Mouse (Mus musculus): ENCODE measurements around the gene Hid1. TPM values are rescaled to one million over a fixed set of nuclear protein-coding genes. Genes with fewer than 3 reads are reported as not detected.

Gene Hid1
- polyA plus RNA-seq, 1 experiment from 2014 or later, result 10.9 TPM

DNA sequence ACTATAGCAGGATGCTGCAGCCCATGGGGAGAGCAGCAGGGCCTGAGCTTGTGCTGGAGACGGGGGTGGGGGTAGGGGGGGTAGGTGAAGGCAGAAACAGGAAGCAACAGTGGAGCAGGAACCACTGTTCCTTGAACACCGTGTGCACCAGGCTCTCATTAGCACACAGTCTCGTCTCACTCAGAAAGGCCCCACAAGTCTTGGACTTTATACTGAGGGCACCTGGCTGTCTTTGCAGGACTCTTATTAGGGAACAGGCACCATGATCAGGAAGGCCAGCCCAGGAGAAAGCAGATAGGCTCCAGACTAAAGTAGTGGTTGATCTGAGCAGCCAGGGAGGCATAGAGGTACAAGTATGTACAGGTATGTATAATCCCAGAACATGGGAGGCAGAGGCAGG is 30.2 kb downstream of the Hid1 start:
- H3K4me1 ChIP-seq (replicated peaks; ENCODE audit: control insufficient read depth, insufficient read depth, low read length), result 0 out of 2 replicates have a peak, but pooled peaks cover 3% of the 10 kb centered on the region
- 56% methylated on average over 3 of the region's 3 CpGs for WGBS
- no peak overlapping the region for H3K9ac ChIP-seq (ENCODE audit: low read depth, low read length)
- H3K4me2 ChIP-seq (replicated peaks; ENCODE audit: low read depth, low read length), result no peak overlapping the region
- DNase-seq (ENCODE audit: low spot score) (no peak), ATAC-seq (ENCODE audit: low FRiP score) (no peak)
- H3K4me3 ChIP-seq (ENCODE audit: low read depth, low read length), result no peak overlapping the region
- H3K9me3 ChIP-seq (ENCODE audit: control insufficient read depth, low read length), result no peaks in the 10 kb centered on the region
- H3K27ac ChIP-seq (ENCODE audit: low read depth, low read length), result no peak overlapping the region
- no peaks in the 10 kb centered on the region for H3K36me3 ChIP-seq (ENCODE audit: control insufficient read depth, insufficient read depth, low read length)
- peaks cover 26% of the 10 kb centered on the region for H3K27me3 ChIP-seq (ENCODE audit: control insufficient read depth, insufficient read depth, low read length)

DNA sequence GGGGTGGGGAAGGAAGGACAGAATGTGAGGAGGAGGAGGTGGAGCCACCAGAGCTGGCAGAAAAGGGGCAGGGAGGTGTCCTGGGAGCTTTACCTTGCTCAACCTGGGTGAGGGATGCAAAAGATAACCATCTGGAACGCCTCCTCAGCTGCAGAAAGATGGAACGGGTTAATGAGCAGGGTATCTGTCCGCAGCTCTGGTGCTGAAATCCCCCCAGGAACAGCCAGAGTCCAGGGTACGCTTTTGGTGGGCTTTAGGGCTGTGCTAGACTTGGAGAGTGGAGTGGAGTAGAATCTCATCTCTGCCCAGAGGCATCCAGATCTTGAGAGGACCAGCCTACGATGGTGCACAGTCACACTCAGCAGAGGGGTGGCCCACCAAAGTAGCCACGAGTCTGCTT is 31.4 kb downstream of the Hid1 start:
- WGBS, result 18% methylated on average over 6 of the region's 6 CpGs
- H3K9me3 ChIP-seq (ENCODE audit: control insufficient read depth, low read length), result no peaks in the 10 kb centered on the region
- H3K36me3 ChIP-seq (ENCODE audit: control insufficient read depth, insufficient read depth, low read length), result no peaks in the 10 kb centered on the region
- H3K4me3 ChIP-seq (ENCODE audit: low read depth, low read length), result no peak overlapping the region
- H3K27ac ChIP-seq (ENCODE audit: low read depth, low read length), result no peak overlapping the region
- no peak overlapping the region for H3K4me2 ChIP-seq (replicated peaks; ENCODE audit: low read depth, low read length)
- no peak overlapping the region for H3K9ac ChIP-seq (ENCODE audit: low read depth, low read length)
- DNase-seq (ENCODE audit: low spot score), result peak; percentile 29
- no peak for ATAC-seq (ENCODE audit: low FRiP score)
- 0 out of 2 replicates have a peak, but pooled peaks cover 3% of the 10 kb centered on the region for H3K4me1 ChIP-seq (replicated peaks; ENCODE audit: control insufficient read depth, insufficient read depth, low read length)
- H3K27me3 ChIP-seq (ENCODE audit: control insufficient read depth, insufficient read depth, low read length), result peaks cover 26% of the 10 kb centered on the region

GRCm38 (mm10) chr11:115335223-115335622 is 32.3 kb downstream of the Hid1 start:
- no peak overlapping the region for H3K9ac ChIP-seq (ENCODE audit: low read depth, low read length)
- H3K4me3 ChIP-seq (ENCODE audit: low read depth, low read length), result no peak overlapping the region
- peaks cover 26% of the 10 kb centered on the region for H3K27me3 ChIP-seq (ENCODE audit: control insufficient read depth, insufficient read depth, low read length)
- H3K9me3 ChIP-seq (ENCODE audit: control insufficient read depth, low read length), result no peaks in the 10 kb centered on the region
- H3K4me1 ChIP-seq (replicated peaks; ENCODE audit: control insufficient read depth, insufficient read depth, low read length), result 0 out of 2 replicates have a peak, but pooled peaks cover 3% of the 10 kb centered on the region
- DNase-seq (ENCODE audit: low spot score) (no peak), ATAC-seq (ENCODE audit: low FRiP score) (no peak)
- 62% methylated on average over 12 of the region's 12 CpGs for WGBS
- H3K36me3 ChIP-seq (ENCODE audit: control insufficient read depth, insufficient read depth, low read length), result no peaks in the 10 kb centered on the region
- H3K4me2 ChIP-seq (replicated peaks; ENCODE audit: low read depth, low read length), result no peak overlapping the region
- no peak overlapping the region for H3K27ac ChIP-seq (ENCODE audit: low read depth, low read length)

DNA sequence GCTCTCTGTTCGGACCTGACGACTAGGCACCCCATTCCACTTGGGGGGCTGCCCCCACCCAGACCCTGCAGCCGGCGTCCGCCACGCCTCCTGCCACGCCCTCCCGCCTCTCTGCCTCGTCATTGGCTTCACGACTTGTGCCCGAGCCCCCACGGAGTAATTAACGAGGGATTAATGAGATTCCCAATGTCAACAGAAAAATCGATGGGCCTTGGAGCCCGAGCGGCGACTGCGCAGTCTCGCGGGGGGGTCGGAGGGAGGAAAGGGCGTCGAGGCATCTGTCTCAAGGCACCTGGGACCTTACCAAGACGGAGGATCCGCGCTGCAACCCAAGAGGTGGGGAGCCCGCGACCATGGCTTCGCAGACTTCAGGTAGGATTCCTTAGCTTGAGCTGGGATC is 33.0 kb downstream of the Hid1 start, which contains the start of gene Otop3:
Otop3 (plus strand) TSS at position 201 of the 400 bp plus-strand sequence.
- peaks cover 26% of the 10 kb centered on the region for H3K27me3 ChIP-seq (ENCODE audit: control insufficient read depth, insufficient read depth, low read length)
- H3K27ac ChIP-seq (ENCODE audit: low read depth, low read length), result no peak within 1 kb of the TSS
- WGBS, result 2% methylated on average over 29 of the region's 29 CpGs
- ATAC-seq (ENCODE audit: low FRiP score) (no peak), DNase-seq (ENCODE audit: low spot score) (peak; percentile 55)
- peak within 1 kb of the TSS; percentile 17; the same call in 1 of the 2 replicates for H3K4me3 ChIP-seq (ENCODE audit: low read depth, low read length)
- H3K4me2 ChIP-seq (replicated peaks; ENCODE audit: low read depth, low read length), result peak within 1 kb of the TSS; percentile 35
- H3K36me3 ChIP-seq (ENCODE audit: control insufficient read depth, insufficient read depth, low read length), result no peaks in the 10 kb centered on the region
- H3K4me1 ChIP-seq (replicated peaks; ENCODE audit: control insufficient read depth, insufficient read depth, low read length), result 0 out of 2 replicates have a peak, but pooled peaks cover 3% of the 10 kb centered on the region
- no peak within 1 kb of the TSS for H3K9ac ChIP-seq (ENCODE audit: low read depth, low read length)
- H3K9me3 ChIP-seq (ENCODE audit: control insufficient read depth, low read length), result no peaks in the 10 kb centered on the region

DNA sequence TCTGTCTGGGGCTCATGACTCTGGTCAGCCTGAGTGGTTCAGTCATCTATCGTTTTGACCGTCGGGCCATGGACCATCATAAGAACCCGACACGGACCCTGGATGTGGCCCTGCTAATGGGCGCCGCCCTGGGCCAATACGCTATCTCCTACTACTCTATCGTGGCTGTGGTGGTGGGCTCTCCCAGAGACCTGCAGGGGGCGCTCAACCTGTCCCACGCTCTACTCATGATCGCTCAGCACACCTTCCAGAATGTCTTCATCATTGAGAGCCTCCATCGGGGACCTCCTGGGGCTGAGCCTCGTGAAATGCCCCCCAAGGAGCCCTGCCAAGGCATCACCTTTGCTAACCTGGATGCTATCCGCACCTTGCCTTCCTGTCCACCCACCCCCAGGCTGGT is 38.2 kb downstream of the Hid1 start:
- H3K9me3 ChIP-seq (ENCODE audit: control insufficient read depth, low read length), result no peaks in the 10 kb centered on the region
- no peak for ATAC-seq (ENCODE audit: low FRiP score)
- DNase-seq (ENCODE audit: low spot score), result no peak
- no peaks in the 10 kb centered on the region for H3K36me3 ChIP-seq (ENCODE audit: control insufficient read depth, insufficient read depth, low read length)
- no peak overlapping the region for H3K27ac ChIP-seq (ENCODE audit: low read depth, low read length)
- H3K4me1 ChIP-seq (replicated peaks; ENCODE audit: control insufficient read depth, insufficient read depth, low read length), result no peaks in the 10 kb centered on the region
- no peak overlapping the region for H3K9ac ChIP-seq (ENCODE audit: low read depth, low read length)
- 71% methylated on average over 15 of the region's 15 CpGs for WGBS
- H3K27me3 ChIP-seq (ENCODE audit: control insufficient read depth, insufficient read depth, low read length), result peaks cover 5% of the 10 kb centered on the region
- H3K4me2 ChIP-seq (replicated peaks; ENCODE audit: low read depth, low read length), result no peak overlapping the region
- no peak overlapping the region for H3K4me3 ChIP-seq (ENCODE audit: low read depth, low read length)

DNA sequence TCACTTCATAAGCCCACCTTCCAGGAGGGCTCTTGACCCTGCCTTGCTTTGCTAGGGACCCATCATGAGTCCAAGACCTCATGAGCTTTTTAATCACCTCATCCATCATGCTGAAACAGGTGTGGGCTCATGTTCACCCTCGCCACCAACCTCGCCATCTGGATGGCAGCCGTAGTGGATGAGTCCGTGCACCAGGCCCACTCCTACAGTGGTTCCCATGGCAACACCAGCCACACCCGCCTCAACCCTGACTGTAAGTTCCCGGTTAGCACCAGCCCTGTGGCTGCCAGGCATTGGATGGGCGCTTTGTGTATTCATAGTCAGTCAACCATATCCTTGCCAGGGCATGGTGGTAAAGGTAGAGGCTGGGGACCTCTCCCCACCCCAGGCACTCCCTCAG is 40.8 kb downstream of the Hid1 start:
- peaks cover 30% of the 10 kb centered on the region for H3K27me3 ChIP-seq (ENCODE audit: control insufficient read depth, insufficient read depth, low read length)
- no peak overlapping the region for H3K27ac ChIP-seq (ENCODE audit: low read depth, low read length)
- ATAC-seq (ENCODE audit: low FRiP score) (no peak), DNase-seq (ENCODE audit: low spot score) (no peak)
- H3K9ac ChIP-seq (ENCODE audit: low read depth, low read length), result no peak overlapping the region
- 72% methylated on average over 7 of the region's 7 CpGs for WGBS
- H3K4me2 ChIP-seq (replicated peaks; ENCODE audit: low read depth, low read length), result no peak overlapping the region
- H3K9me3 ChIP-seq (ENCODE audit: control insufficient read depth, low read length), result no peaks in the 10 kb centered on the region
- H3K4me3 ChIP-seq (ENCODE audit: low read depth, low read length), result no peak overlapping the region
- no peaks in the 10 kb centered on the region for H3K36me3 ChIP-seq (ENCODE audit: control insufficient read depth, insufficient read depth, low read length)
- H3K4me1 ChIP-seq (replicated peaks; ENCODE audit: control insufficient read depth, insufficient read depth, low read length), result peaks cover 6% of the 10 kb centered on the region

DNA sequence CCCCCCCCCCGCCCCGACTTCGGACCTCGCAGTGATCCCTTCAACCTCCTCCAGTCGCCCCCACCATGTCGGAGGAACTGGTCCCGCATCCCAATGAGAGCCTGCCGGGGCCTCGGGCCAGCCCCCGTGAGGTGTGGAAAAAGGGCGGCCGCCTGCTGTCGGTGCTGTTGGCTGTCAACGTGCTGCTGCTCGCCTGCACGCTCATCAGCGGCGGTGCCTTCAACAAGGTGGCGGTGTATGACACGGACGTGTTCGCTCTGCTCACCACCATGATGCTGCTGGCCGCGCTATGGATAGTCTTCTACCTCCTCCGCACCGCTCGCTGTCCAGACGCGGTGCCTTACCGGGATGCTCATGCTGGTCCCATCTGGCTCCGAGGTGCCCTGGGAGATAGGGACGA is 44.2 kb downstream of the Hid1 start:
- Histone ChIP-seq H3K9ac (ENCODE audit: low read depth, low read length) (no peak overlapping the region), H3K9me3 (ENCODE audit: control insufficient read depth, low read length) (no peaks in the 10 kb centered on the region), H3K27me3 (ENCODE audit: control insufficient read depth, insufficient read depth, low read length) (peaks cover 64% of the 10 kb centered on the region), H3K4me2 (replicated peaks; ENCODE audit: low read depth, low read length) (no peak overlapping the region), H3K36me3 (ENCODE audit: control insufficient read depth, insufficient read depth, low read length) (no peaks in the 10 kb centered on the region), H3K4me1 (replicated peaks; ENCODE audit: control insufficient read depth, insufficient read depth, low read length) (peaks cover 14% of the 10 kb centered on the region), H3K4me3 (ENCODE audit: low read depth, low read length) (no peak overlapping the region), H3K27ac (ENCODE audit: low read depth, low read length) (no peak overlapping the region)
- DNase-seq (ENCODE audit: low spot score) (no peak), ATAC-seq (ENCODE audit: low FRiP score) (no peak)
- WGBS, result 25% methylated on average over 31 of the region's 32 CpGs

DNA sequence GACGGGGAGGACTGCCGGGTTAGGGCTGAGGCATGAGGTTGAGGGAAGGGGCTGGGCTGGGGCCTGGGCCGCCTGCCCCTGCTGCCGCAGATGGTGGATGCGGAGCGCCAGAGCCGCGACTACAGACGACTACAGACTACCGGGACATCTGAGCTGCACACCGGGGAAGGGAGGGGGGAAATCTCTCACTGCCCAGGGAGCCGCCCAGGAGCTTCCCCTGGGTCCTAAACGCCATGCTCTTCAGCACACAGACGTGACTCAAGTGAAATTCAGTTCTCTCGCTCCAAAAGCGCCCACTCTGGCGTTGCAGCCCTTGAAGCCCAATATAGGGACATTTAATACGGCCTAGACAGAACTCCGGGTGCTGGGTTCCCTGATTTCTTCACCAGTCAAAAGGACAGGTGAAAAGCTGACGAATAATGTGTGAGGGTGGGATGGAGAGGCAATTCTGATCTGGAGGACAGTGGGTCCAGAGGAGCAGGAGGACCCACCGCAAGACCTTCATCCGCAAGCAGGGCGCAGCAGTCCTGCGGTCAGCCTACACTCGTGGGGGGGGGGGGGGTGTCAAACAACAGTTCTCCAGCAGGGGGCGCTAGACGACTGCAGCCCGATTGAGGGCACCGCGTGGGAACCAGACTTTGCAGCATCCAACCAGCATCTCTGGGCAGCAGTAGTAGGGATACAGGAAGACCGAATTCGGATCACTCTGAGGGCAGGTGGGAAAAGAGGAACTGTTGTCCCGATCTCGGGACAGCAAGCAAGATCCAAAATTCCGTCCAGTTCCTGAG is 45.5 kb downstream of the Hid1 start, which contains the start of gene Ush1g:
Ush1g (minus strand) TSS at position 136 of the 788 bp plus-strand sequence.
- DNase-seq (ENCODE audit: low spot score) (peak; percentile 88), ATAC-seq (ENCODE audit: low FRiP score) (peak; percentile 33; the same call in 1 of the 2 replicates)
- H3K27ac ChIP-seq (ENCODE audit: low read depth, low read length), result no peak within 1 kb of the TSS
- H3K36me3 ChIP-seq (ENCODE audit: control insufficient read depth, insufficient read depth, low read length), result no peaks in the 10 kb centered on the region
- H3K27me3 ChIP-seq (ENCODE audit: control insufficient read depth, insufficient read depth, low read length), result peaks cover 76% of the 10 kb centered on the region
- H3K9ac ChIP-seq (ENCODE audit: low read depth, low read length), result no peak within 1 kb of the TSS
- WGBS, result 5% methylated on average over 35 of the region's 35 CpGs
- H3K4me2 ChIP-seq (replicated peaks; ENCODE audit: low read depth, low read length), result peak within 1 kb of the TSS; percentile 18
- H3K4me1 ChIP-seq (replicated peaks; ENCODE audit: control insufficient read depth, insufficient read depth, low read length), result peaks cover 14% of the 10 kb centered on the region
- H3K9me3 ChIP-seq (ENCODE audit: control insufficient read depth, low read length), result no peaks in the 10 kb centered on the region
- H3K4me3 ChIP-seq (ENCODE audit: low read depth, low read length), result no peak within 1 kb of the TSS

All from hindbrain, embryonic 11.5 days (tissue).